Mouse (Mus musculus) frontal cortex, postnatal 25 days (tissue): ENCODE results near the gene Stmn3.
A peak's percentile ranks its signal among the peaks of the same experiment; 100 is the strongest.

Source experiments
- DNase-seq, 2 experiments: peaks; one replicate each; pipeline ENCODE4 v3.0.0; 2022; ENCODE audit warnings: low spot score in 2 of 2

The Stmn3 gene

DNA sequence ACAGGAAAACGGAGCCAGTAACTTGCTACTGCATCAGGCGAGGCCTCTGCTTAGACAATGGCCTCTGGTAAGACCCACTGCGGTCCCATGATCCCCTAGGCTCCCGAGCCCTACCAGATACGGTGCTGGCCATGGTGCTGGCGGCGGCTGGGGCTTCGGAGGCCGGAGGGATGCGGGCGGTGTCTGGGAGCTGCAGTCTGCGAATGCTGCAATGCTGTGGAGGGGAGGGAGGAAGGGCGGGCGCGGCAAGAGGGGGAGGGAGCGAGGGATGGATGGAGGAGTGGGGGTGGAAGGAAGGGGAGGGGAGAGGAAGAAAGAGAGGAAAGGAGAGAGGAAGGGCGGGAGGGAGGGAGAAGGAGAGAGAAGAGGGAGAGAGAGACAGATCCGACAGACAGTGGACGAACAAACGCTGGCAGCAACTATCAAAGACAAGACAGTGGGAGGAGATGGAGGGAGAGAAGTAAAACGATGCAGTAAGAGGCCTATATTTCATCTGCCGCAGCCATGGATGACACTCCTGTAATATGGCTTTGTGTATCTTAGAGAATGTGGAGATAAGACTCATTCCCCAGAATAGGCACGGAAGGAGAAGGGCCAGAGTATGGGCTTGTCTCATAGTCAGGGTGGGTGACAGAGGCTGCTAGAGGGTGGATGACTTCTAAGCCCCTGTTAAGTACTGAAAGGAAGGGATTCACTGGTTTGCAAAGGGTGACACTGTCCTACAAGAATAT is at the start of gene Stmn3:
Gene Stmn3, minus strand, starts transcription at position 421 of the 731 bp plus-strand sequence.
- peak; percentile 34 to 57 for DNase-seq

DNA sequence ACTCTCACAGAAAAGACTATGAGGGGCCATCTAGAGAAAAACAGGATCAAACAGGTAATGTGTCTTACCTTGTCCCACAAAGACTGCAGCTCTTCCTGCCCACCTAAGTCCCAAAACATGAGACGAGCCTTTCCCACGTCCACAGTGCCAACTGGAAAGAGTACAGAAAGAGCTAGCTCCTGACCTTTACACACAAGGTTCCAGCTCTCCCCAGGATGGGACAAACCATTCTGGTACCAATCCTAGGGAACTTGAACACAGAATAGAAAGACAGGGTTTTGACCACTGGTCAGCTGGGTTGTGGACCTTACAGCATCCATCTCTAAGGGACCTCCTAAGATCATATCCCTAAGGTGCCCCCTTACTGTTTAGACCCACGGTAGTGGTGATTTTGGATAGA is 49.6 kb upstream of the Stmn3 start:
- DNase-seq, result no peak

DNA sequence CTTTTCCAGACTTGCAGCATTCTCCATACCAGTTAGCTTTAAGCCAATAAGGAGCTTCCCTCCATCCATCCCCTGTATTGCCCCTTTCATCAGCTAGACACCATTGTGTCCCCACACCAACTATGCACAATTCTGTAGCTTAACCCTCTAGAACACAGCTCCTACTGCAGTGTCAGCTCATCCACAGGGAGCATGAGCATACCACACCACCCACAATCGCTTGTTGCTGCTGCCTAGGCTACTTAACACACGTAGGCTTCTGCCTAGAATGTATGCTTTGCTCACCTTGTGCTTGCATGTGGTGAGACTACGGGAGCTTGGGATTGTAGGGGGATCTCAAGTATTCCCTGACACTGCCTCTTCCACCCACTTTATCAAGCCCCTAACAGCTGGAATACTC is 42.5 kb upstream of the Stmn3 start:
- DNase-seq, result no peak

DNA sequence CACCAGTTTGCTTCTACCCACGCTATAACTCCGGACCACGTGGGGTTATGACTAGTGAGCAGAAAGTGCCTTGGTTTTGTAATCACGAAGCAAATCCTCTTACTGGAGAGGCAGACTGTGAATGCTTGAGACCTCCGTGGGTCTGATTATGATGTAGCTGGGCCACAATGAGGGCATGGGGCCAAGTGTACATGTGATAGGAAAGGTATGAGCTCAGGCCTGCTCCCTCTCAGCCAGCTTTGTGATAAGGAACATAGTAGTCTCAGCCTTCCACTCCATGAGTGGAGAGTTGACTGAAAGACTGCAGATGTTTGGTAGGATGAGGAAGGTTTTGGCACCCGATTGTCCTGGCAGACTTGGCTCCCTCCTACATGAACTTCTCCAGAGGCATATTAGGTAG is 28.5 kb upstream of the Stmn3 start:
- no peak for DNase-seq

DNA sequence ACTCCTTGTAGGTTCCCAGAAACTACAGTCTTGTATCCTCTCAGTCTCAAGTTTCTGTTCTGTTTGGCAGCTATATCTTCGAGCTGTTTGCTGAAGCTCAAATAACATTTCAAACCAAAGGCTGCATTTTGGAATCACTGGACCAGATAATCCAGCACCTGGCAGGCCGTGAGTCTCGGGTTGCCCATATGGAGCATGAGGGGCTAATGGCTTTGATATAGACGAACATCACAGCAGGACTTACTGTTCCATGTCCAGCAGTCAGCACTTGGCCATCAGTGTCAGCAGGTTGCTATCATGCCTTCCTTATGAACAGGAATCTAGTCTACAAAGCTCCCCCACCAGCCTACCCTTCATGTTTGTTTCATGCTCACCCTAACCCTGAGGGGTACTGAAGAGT is 26.1 kb upstream of the Stmn3 start:
- no peak for DNase-seq

DNA sequence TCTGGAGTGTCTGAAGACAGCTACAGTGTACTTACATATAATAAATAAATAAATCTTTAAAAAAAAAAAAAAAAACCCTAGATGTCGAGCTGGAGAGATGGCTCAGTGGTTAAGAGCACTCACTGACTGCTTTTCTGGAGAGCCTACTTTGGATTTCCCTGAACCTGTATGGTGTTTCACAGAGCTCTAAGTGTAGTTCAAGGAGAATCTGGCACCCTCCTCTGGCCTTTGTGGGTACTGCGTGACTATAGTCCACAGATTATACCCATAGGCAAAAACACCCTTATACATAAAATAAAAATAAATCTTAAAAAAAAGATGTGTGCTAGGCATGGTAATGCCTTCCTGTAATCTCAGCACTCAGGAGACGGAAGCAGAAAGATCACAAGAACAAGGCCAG is 19.7 kb upstream of the Stmn3 start:
- DNase-seq, result peak; percentile 49 to 72

DNA sequence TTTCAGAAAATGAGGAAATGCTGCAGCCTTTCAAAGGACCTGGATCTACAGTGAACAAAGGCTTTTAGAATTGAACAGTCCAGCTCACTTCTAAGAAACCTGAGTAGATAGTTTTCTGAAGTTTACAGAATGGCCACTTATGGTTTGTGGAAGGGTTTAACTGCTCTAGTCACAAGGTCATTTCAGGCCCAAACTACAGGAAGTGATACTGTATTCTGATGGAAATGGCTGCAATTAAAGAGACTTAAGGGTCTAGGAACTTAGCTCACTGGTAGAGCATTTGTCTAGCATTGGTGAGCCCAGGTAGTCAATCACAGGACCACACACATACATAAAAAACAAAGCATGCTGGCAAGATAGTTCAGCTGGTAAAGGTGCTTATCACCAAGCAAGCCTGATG is 18.2 kb upstream of the Stmn3 start:
- DNase-seq, result no peak

DNA sequence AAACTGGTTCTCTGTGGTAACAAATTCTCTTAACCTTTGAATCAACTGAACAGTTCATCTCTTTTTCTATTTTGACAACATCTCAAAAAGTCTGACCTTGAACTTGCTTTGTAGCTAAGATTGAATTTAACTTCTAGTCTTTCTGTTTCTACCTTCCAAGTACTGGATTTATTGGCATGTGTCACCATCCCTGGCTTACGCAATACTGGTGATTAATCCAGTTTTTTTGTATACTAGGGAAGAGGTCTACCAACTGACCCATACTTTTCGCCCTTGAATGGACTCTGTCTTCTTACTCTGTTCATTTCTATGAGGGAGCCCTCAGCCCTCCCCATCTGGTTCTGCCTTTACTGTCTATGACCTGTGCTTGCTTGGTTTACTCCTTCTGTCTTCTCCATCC is 11.8 kb upstream of the Stmn3 start:
- DNase-seq, result no peak

DNA sequence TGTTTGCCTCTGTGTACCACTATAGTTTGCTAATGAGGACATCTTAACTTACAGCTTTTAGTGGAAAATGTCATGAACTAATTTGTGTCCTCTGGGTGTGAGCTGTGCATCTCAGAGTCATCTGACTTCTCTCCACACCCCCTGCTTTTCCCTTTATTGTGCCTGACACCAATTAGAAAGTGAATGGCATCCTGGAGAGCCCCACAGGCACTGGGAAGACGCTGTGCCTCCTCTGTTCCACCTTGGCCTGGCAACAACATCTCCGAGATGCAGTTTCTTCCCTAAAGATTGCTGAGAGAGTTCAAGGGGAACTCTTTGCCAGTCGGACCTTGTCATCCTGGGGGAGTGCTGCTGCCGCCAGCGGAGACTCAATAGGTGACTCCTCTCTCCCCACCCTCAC is 7.8 kb upstream of the Stmn3 start:
- no peak for DNase-seq

DNA sequence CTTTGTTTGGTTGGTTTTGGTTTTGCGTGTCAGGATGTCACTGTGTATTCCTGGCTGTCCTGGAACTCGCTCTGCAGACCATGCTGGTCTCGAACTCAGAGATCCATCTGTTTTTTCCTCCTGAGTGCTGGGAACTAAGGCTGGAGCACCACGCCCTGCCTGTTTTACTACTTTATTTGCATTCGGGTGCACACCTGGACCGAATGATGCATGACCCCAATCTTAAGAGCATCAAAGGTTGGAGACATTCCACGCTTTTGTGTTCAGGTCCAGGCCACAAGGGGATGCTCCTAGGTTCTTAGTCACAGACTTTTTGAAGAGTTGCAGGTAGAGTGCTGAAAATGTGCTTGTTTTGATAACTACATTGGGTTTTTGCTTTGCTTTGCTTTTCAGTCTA is 5.8 kb upstream of the Stmn3 start:
- no peak for DNase-seq

DNA sequence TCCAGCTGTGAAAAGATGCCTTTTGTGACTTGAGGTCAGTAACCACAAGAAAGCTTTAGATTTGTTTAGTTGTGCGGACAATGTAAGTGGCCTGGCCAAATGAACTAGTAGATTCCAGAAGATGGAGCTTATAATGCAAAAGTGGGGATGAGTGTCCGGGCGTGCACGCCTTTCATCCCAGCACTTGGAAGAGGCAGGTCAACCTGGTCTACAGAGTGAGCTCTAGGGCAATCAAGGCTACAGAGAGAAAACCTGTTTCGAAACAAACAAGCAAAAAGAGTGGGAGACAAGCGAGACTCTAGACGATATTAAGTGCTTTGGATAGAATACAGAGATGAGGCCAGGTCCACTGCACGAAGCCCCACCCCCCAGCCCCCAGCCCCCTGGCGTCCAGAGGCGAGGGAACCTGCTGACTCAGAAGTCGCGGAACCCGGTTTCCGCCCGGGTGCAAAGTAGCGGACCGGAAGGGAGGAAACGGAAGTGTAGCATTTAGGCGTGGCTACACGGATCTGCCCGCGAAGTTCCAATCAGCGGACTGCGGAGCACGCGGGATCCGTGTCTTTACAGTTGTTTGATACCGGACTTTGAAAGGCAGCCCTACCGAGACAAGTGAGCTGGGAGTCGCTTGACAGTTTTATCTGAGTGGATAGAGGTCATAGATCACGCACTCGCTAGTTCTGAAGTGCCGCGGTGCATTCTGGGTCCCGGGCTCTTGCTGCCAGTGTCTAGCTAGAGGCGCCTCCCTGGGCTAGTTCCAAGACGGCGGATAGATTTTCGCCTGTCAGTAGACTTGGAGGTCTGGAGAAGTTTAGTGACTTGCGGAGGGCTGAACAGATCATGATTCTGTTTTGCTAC is 5.2 kb upstream of the Stmn3 start, which contains the start of gene Rtel1:
Gene Rtel1, plus strand, starts transcription at position 492 of the 855 bp plus-strand sequence.
- DNase-seq, result peak; percentile 49 to 71

DNA sequence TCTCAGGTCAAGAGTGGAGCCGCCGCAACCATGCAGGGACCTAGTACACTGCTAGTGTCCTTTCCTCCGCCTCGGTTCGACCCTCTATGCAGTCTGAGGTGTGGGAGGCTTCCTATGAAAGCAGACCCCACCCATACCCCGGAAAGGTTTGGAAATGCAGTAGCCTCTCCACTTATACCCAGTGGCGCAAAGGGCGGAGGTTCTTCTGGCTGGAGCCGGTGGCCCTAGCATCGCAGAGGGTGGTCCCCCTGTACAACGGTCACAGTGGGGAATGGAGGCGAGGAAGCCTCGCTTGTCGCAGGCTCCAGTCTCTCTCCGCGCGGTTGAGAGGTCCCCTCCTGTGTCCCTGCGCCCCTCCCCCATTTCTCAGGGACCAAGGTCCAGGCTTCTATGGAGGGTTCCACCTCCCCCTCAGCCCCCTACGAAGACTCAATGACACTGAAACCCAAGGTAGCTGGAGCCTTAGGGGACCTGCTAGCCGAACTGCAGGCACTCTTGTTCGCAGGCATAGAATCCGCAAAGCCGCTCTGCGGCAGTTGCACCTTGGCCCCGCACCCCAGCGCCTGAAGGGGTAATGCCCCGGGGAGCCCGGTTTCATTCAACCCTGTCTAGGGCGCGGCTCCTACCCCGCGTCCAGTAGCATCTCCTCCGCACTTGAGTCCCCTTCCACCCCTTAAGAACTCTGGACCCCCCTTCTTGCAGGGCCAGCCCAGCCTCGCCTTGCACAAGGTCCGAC is 788 bp downstream of the Stmn3 start:
- DNase-seq, result no peak

DNA sequence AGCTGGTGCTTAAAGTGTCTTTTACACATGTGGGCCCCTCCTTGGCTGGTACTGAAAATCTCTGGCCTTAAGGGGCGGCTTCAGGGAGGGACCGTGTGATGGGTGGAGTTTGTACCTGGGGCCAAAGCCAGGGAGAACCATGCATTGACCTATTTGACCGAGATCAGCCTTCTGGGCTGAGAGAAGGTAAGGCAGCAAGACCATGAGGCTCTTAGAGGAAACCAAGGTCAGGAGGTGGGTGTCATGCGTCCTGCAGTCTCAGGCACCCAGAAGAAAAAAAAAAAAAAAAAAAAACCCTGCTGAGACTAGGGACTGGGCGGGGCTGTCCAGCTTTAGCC is 1.3 kb downstream of the Stmn3 start:
- DNase-seq, result no peak

DNA sequence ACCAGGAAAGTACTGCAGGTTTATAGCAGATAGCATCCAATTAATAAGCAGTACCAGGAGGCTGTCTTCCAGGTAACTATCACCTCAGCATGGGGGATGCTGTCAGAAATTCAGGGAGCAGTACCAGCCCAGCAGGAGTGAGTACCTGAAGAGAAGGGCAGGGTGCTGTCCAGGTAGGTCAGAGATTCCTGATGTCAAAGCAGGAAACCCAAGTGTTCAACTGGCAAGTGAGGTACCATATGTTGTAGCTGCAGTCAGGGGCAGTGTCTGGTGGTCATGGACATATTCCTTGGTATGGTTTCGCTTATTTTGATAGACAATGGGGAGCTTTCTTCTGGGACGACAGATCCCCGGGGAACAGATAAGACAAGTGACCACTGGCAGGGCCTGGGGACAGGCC is 1.9 kb downstream of the Stmn3 start:
- no peak for DNase-seq

DNA sequence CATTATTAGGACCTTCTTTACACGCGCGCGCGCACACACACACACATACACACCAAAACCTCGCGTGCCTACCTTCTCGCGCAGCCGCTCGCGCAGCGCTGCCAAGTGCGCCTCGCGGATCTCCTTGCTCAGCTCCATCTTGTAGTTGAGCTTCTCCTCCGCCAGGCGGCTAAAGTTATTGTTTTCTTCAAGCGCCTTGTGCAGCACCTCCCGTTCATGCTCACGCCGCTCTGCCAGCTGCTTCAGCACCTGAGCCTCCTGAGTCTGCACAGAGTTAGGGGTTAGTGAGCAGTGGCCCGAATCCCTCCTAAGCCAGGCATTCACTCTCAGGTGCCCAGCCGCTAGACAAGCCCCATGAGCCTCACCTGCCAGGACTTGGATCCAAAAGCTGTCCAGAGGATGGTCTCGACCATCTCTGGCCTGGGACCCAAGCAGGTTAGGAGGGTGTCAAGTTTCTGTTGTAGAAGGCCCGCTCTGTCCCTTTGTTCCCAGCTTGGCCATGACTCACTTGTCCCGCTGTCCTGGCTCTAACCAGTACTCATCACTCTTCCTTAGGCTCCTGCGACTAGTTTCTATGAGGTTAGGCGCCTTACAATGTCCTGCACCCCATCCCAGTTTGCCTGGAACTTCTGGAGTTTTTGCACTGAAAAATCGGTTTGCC is 7.0 kb downstream of the Stmn3 start:
- DNase-seq, result peak in 1 of 2 experiments; percentile 48

DNA sequence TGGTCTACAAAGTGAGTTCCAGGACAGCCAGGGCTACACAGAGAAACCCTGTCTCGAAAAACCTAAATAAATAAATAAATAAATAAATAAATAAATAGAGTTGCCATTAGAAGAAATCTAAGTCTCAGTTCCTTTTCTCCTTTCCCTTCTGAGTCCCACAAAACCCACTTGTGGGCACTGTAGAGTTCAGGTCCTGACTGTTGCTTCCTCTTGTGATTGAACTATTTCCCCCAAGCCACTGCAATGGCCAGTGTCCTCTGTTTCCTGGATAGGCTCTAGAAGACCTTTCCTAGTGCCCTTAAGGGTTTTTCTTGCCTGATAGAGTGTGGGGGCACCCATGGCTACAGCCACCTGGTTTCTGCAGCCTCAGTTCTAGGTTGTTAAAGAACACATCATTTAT is 9.4 kb downstream of the Stmn3 start:
- DNase-seq, result no peak

DNA sequence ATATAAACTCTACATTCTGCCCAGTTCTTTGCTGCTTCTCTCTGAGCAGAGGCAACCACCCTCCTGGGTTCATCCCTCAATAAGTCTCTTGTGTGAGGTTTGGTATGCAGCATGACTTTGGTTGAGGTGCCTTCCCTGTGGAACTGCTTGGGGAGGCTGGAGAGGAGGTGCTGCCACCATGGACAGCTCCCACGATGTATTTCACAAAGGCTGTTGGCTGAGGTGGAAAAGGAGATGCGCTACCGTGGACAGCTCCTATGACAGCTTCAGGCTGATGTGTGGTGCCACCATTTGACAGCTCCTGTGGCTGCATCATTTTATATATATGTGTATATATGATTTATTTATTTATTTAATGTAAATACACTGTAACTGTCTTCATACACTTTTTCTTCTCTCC is 12.3 kb downstream of the Stmn3 start:
- no peak for DNase-seq

DNA sequence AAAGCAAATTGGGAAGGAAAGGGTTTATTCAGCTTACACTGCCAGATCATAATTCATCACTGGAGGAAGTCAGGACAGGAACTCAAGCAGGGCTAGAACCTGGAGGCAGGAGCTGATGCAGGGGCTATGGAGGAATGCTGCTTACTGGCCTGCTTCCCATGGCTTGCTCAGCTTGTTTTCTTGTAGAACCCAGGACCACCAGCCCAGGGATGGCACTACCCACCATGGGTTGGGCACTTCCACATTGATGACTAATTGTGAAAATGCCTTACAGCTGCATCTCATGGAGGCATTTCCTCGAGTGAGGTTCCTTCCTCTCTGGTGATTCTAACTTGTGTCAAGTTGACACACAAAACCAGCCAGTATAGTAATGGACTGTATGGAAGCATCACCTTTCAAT is 23.4 kb downstream of the Stmn3 start:
- no peak for DNase-seq

DNA sequence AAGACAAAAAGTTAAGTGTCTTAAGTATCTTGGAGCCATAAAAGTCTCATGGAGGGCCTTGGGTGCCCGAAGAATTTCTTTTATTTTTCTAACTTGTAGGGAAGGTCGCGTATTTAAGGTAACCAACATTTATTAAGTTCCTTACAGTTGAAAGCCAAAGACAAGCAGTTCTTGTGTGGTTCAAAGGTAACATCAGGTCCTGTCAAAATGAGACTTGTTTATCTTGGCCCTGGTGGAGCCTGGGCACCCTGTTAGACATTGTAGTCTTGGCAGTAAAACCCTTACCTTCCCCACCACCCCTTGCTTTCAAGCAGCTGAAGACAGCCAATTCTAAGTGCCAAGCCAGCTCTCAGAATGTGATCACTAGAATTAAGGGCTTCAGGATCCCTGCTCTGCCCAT is 25.6 kb downstream of the Stmn3 start:
- DNase-seq, result no peak

DNA sequence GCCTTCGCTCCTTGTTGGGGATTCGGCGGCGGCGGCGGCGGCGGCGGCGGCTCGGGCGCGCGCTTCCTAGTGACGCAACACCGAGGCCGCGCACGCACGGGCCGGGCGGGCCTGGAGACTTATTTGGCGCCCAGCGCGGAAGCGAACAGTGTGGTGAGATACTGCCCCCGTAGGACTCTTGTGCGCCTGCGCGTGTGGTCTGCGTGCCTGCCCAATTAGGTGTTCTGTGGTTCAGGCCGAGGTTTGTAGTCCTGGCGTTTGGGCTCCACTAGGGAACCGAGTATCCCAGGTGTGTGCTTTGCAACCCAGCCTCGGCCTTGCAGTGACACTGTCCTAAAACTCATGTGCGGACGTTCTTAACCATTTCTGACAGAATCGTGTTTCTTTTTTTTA is 26.3 kb downstream of the Stmn3 start, which contains the start of gene Gmeb2:
Gene Gmeb2, minus strand, starts transcription at position 78 of the 393 bp plus-strand sequence.
- peak; percentile 87 to 88 for DNase-seq

DNA sequence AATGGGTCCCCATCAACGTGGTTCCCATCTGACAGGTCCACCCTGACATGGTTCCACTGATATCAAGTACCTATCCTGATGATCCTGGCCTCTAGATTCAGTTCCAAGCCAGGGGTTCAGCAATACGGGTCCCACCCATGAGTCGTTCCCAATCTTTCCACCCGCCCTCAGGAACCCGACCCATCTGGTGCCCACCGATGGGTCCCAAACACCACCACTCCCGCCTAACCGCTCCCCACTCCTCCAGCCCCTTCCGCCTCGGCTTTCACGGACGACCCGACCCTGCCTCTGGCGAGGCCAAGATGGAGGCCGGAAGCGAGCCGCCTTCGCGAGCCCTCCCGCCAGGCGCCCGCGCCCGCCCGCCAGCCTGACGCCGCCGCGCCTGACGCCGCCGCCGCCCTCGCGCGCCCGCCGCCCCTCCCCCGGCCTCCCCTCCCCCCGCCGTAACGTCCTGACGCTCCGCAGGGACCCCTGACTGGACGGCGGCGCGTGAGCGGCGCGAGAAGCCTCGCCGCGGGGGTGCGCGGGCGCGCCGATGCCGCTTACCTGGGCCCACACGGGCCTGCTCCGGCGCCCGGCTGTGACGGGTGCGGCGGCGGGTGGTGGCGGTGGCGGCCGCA is 26.9 kb downstream of the Stmn3 start:
- DNase-seq, result peak in 1 of 2 experiments; percentile 61
